Mouse (Mus musculus): Measurements from ENCODE around the gene Pip5k1c. TPM values are rescaled to one million over a fixed set of nuclear protein-coding genes. Genes with fewer than 3 reads are reported as not detected.

Pip5k1c gene
- polyA plus RNA-seq, 1 experiment from 2014 or later = 31.2 TPM

- Histone ChIP-seq H3K4me1 (ENCODE audit: insufficient read depth, low read depth, low read length) (peaks cover 19% of the 10 kb centered on the region), H3K4me3 (ENCODE audit: low read depth, low read length) (no peak overlapping the region), H3K27me3 (replicated peaks; ENCODE audit: insufficient read depth, low read length) (no peaks in the 10 kb centered on the region), H3K9me3 (ENCODE audit: low read length) (no peaks in the 10 kb centered on the region), H3K4me2 (replicated peaks; ENCODE audit: low read depth, low read length) (peak overlapping the region; percentile 27; the same call in 1 of the 2 replicates), H3K36me3 (ENCODE audit: insufficient read depth, low read length) (peaks cover 26% of the 10 kb centered on the region), H3K27ac (ENCODE audit: low read length) (peak overlapping the region; percentile 64), H3K9ac (replicated peaks; ENCODE audit: low read depth) (no peak overlapping the region)
- TF ChIP-seq CTCF (IDR thresholded peaks at IDR 0.05) = no peak
- no peak for TF ChIP-seq EP300 (IDR thresholded peaks at IDR 0.05)
- ATAC-seq (peak; percentile 26), DNase-seq (ENCODE audit: low spot score) (peak; percentile 54)
- WGBS = 60% methylated on average over 10 of the region's 10 CpGs
These were observed 10.5 kb downstream of the Pip5k1c start for GRCm38 (mm10) chr10:81303258-81303657.

- TF ChIP-seq EP300 (IDR thresholded peaks at IDR 0.05) (no peak), CTCF (IDR thresholded peaks at IDR 0.05) (no peak)
- no peak for ATAC-seq
- no peaks in the 10 kb centered on the region for H3K27me3 ChIP-seq (replicated peaks; ENCODE audit: insufficient read depth, low read length)
- peaks cover 28% of the 10 kb centered on the region for H3K36me3 ChIP-seq (ENCODE audit: insufficient read depth, low read length)
- peak overlapping the region; percentile 64; the same call in 1 of the 2 replicates for H3K27ac ChIP-seq (ENCODE audit: low read length)
- 0 out of 2 replicates have a peak overlapping the region, but pooled peaks have one; percentile 8 for H3K4me2 ChIP-seq (replicated peaks; ENCODE audit: low read depth, low read length)
- peaks cover 19% of the 10 kb centered on the region for H3K4me1 ChIP-seq (ENCODE audit: insufficient read depth, low read depth, low read length)
- DNase-seq (ENCODE audit: low spot score) = no peak
- H3K9me3 ChIP-seq (ENCODE audit: low read length) = no peaks in the 10 kb centered on the region
- 68% methylated on average over 7 of the region's 7 CpGs for WGBS
- H3K4me3 ChIP-seq (ENCODE audit: low read depth, low read length) = no peak overlapping the region
- H3K9ac ChIP-seq (replicated peaks; ENCODE audit: low read depth) = no peak overlapping the region
These were observed 11.0 kb downstream of the Pip5k1c start for GRCm38 (mm10) chr10:81303761-81304160.

- WGBS = 23% methylated on average over 6 of the region's 9 CpGs
- Histone ChIP-seq H3K9ac (replicated peaks; ENCODE audit: low read depth) (no peak overlapping the region), H3K9me3 (ENCODE audit: low read length) (no peaks in the 10 kb centered on the region), H3K27ac (ENCODE audit: low read length) (no peak overlapping the region), H3K36me3 (ENCODE audit: insufficient read depth, low read length) (peaks cover 33% of the 10 kb centered on the region), H3K4me2 (replicated peaks; ENCODE audit: low read depth, low read length) (no peak overlapping the region), H3K4me1 (ENCODE audit: insufficient read depth, low read depth, low read length) (peaks cover 14% of the 10 kb centered on the region), H3K4me3 (ENCODE audit: low read depth, low read length) (no peak overlapping the region), H3K27me3 (replicated peaks; ENCODE audit: insufficient read depth, low read length) (no peaks in the 10 kb centered on the region)
- ATAC-seq (peak; percentile 34), DNase-seq (ENCODE audit: low spot score) (peak; percentile 82)
- TF ChIP-seq EP300 (IDR thresholded peaks at IDR 0.05) = no peak
- peak; percentile 94 for TF ChIP-seq CTCF (IDR thresholded peaks at IDR 0.05)
These were observed 12.0 kb downstream of the Pip5k1c start for GRCm38 (mm10) chr10:81304597-81305238.

DNA sequence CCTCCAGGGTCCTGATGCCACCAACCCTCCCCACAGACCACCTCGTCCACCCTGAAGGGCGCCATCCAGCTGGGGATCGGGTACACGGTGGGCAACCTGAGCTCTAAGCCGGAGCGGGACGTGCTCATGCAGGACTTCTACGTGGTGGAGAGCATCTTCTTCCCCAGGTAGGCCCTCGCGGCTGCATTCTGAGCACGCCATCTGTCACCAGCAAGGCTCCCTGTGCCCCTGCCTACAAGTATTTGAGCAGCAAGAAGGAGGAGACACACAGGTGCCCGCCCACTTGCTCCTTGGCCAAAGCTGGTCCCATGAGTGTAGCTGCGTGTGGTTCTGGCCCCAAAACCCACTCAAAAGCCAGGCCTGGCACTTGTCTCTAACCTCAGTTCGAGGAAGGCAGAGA lies 12.9 kb downstream of the Pip5k1c start:
- H3K4me2 ChIP-seq (replicated peaks; ENCODE audit: low read depth, low read length) = no peak overlapping the region
- H3K36me3 ChIP-seq (ENCODE audit: insufficient read depth, low read length) = peaks cover 34% of the 10 kb centered on the region
- H3K4me1 ChIP-seq (ENCODE audit: insufficient read depth, low read depth, low read length) = peaks cover 8% of the 10 kb centered on the region
- H3K4me3 ChIP-seq (ENCODE audit: low read depth, low read length) = no peak overlapping the region
- TF ChIP-seq EP300 (IDR thresholded peaks at IDR 0.05) (no peak), CTCF (IDR thresholded peaks at IDR 0.05) (no peak)
- H3K9me3 ChIP-seq (ENCODE audit: low read length) = no peaks in the 10 kb centered on the region
- no peak for DNase-seq (ENCODE audit: low spot score)
- no peak overlapping the region for H3K27ac ChIP-seq (ENCODE audit: low read length)
- ATAC-seq = no peak
- WGBS = 92% methylated on average over 14 of the region's 14 CpGs
- H3K27me3 ChIP-seq (replicated peaks; ENCODE audit: insufficient read depth, low read length) = no peaks in the 10 kb centered on the region
- no peak overlapping the region for H3K9ac ChIP-seq (replicated peaks; ENCODE audit: low read depth)

DNA sequence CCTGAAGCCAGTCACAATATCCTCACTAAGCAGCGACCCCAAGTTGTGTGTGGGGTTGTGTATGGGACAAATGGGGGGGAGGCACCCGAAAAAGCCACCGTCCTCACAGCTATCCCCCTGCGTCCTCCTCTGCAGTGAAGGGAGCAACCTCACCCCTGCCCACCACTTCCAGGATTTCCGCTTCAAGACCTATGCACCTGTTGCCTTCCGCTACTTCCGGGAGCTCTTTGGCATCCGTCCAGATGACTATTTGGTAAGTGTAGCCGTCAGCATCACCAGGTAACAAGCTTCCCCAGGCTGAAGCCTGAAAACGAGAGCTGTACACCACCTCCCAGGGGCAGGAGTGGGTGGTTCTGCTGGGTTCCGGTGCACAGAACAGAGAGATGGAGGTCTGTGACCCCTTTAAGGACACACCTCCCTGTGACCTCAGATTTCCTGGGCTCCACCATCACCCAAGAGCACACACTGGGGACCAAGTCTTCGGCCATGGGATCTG lies 13.5 kb downstream of the Pip5k1c start:
- H3K9ac ChIP-seq (replicated peaks; ENCODE audit: low read depth) = no peak overlapping the region
- H3K27ac ChIP-seq (ENCODE audit: low read length) = no peak overlapping the region
- H3K4me2 ChIP-seq (replicated peaks; ENCODE audit: low read depth, low read length) = no peak overlapping the region
- no peak overlapping the region for H3K4me3 ChIP-seq (ENCODE audit: low read depth, low read length)
- TF ChIP-seq CTCF (IDR thresholded peaks at IDR 0.05) (no peak), EP300 (IDR thresholded peaks at IDR 0.05) (no peak)
- no peaks in the 10 kb centered on the region for H3K9me3 ChIP-seq (ENCODE audit: low read length)
- WGBS = 80% methylated on average over 12 of the region's 12 CpGs
- peaks cover 8% of the 10 kb centered on the region for H3K4me1 ChIP-seq (ENCODE audit: insufficient read depth, low read depth, low read length)
- H3K36me3 ChIP-seq (ENCODE audit: insufficient read depth, low read length) = peaks cover 36% of the 10 kb centered on the region
- DNase-seq (ENCODE audit: low spot score) (no peak), ATAC-seq (no peak)
- H3K27me3 ChIP-seq (replicated peaks; ENCODE audit: insufficient read depth, low read length) = no peaks in the 10 kb centered on the region

DNA sequence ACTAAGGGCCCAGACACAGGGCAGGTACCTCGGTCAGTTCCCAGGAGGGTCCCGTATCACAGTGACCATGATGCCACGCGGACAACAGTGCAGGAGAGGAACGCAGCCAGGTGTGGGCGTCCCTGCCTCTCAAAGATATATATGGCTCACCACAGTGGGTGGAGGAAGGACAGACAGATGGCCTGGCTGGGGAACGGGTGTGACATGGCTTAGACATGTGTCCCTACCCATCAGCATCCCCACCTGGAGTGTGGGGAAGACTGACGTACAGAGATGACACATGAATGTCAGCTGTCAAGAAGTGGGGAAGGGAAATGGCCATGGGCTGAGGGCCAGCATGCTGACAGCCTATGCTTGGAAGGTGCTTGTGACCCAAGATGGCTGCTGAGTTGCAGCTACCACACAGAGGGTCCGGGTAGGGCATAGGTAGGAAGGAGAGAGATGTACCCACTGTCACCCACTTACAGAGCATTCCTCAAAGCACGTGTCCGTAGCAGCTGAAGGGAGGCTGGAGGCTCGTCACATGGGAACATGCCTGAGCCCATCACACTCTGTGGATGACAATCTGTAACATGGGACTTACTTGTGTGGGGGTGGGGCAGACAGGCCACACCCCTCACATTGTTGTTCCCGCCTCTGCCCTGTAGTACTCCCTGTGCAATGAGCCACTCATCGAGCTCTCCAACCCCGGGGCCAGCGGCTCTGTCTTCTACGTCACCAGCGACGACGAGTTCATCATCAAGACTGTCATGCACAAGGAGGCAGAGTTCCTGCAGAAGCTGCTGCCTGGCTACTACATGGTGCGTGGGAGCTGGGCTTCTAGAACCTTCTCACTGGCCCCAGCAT lies 14.3 kb downstream of the Pip5k1c start:
- no peak overlapping the region for H3K9ac ChIP-seq (replicated peaks; ENCODE audit: low read depth)
- TF ChIP-seq EP300 (IDR thresholded peaks at IDR 0.05) (no peak), CTCF (IDR thresholded peaks at IDR 0.05) (no peak)
- no peak overlapping the region for H3K4me3 ChIP-seq (ENCODE audit: low read depth, low read length)
- peaks cover 36% of the 10 kb centered on the region for H3K36me3 ChIP-seq (ENCODE audit: insufficient read depth, low read length)
- peaks cover 8% of the 10 kb centered on the region for H3K4me1 ChIP-seq (ENCODE audit: insufficient read depth, low read depth, low read length)
- H3K27me3 ChIP-seq (replicated peaks; ENCODE audit: insufficient read depth, low read length) = no peaks in the 10 kb centered on the region
- 92% methylated on average over 21 of the region's 21 CpGs for WGBS
- no peaks in the 10 kb centered on the region for H3K9me3 ChIP-seq (ENCODE audit: low read length)
- no peak overlapping the region for H3K4me2 ChIP-seq (replicated peaks; ENCODE audit: low read depth, low read length)
- H3K27ac ChIP-seq (ENCODE audit: low read length) = no peak overlapping the region
- DNase-seq (ENCODE audit: low spot score) = no peak
- no peak for ATAC-seq
